Mouse (Mus musculus): ENCODE results near the gene Cfap97.
"Not testable (repeated sequence)": the region's sequence is repeated elsewhere in the genome, so short reads cannot be mapped to it uniquely, and the experiment has no call there.

Cfap97 gene

DNA sequence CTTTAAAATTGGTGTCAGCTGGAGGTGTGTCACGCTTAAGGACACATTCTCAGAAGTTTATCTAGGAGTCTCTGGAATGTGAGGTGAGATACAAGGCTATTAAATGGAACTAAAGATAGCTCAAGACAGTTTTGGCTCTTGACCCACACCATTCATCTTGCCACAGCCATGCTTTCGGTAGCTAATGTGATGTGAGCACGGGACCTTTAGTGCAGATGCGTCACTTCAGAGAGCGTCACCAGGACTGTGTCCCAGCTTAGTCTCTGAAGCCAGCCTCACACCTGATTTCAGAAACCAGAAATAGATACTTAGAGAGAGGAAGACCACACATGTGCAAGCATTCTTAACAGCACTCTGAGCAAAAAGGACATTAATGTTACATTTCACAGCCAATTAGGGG lies 75.1 kb downstream of the Cfap97 start:
- DNase-seq (ENCODE audit: low spot score) = no peak

DNA sequence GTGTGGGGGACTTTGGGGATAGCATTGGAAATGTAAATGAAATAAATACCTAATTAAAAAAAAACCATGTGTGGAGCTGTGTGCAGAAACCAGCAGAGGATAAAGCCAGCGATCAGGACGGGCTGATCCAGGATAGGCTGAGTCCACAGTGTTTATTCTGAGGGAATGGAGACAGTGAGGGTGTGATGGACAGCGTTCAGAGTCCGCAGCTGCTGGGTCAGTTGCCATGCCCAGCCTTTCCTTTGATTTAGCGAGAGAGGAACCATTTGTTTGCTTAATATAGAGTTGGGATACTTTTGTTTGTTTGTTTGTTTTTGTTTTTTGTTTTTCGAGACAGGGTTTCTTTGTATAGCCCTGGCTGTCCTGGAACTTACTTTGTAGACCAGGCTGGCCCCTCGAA lies 80.4 kb downstream of the Cfap97 start:
- DNase-seq (ENCODE audit: low spot score) = not testable (repeated sequence)

GRCm38 (mm10) chr8:46232798-46233197 lies 81.2 kb downstream of the Cfap97 start:
- DNase-seq (ENCODE audit: low spot score) = no peak

GRCm38 (mm10) chr8:46234736-46235135 lies 83.2 kb downstream of the Cfap97 start:
- no peak for DNase-seq (ENCODE audit: low spot score)

GRCm38 (mm10) chr8:46236441-46237223 lies 85.1 kb downstream of the Cfap97 start:
- DNase-seq (ENCODE audit: low spot score) = no peak

- peak; percentile 93 for DNase-seq (ENCODE audit: low spot score)
These were observed 90.2 kb downstream of the Cfap97 start for GRCm38 (mm10) chr8:46241568-46242374.

- DNase-seq (ENCODE audit: low spot score) = no peak
These were observed 91.4 kb downstream of the Cfap97 start for GRCm38 (mm10) chr8:46242946-46243345.

Measured in embryo, embryonic 10 days (tissue).